Mouse (Mus musculus) CH12F3 (cell line): ENCODE measurements around the gene Slc4a3.

ENCODE experiments used
- in situ Hi-C: fragments of 300-500 bp; cut with MboI; formaldehyde crosslinking; loops from 2 replicates; pipeline ENCODE4 v1.14.3; 2020; ENCODE audit warnings: low sequenced_read_pairs

Gene Slc4a3

DNA sequence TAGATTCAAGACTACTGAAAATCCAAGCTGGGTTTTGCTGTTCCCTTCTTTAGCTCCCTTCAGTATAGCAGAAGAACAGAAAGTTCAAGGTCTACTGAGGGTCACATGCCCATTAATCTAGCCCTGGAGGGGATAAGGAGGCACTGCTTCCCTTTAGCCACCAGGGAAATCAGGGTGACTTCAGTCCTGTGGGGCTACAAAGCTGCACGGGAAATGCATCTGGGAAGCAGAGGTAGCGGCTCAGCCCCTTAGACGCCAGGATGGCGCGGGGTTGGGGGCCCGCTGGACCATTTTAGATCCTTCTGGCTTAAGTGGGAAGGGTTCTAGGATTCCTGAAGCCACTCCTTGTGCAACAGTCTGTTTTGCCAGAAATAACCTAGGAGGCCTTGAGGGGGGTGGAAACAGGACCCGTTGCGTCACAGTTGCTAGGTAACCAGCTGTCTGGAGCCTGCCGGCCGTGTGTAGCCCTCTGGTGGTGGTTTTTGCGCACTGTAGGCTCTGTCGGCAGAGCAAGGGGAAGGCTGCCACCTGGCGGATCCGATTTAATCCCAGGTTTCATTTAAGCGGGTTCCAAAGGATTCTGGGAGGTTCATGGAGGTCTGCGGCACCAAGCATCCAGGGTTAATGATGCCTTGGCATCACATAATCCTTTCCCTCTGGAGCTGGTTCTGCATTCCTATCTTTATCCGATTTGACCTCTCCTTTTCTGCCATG is 13.3 kb downstream of the Slc4a3 start:
- in situ Hi-C loops: no loop called here

DNA sequence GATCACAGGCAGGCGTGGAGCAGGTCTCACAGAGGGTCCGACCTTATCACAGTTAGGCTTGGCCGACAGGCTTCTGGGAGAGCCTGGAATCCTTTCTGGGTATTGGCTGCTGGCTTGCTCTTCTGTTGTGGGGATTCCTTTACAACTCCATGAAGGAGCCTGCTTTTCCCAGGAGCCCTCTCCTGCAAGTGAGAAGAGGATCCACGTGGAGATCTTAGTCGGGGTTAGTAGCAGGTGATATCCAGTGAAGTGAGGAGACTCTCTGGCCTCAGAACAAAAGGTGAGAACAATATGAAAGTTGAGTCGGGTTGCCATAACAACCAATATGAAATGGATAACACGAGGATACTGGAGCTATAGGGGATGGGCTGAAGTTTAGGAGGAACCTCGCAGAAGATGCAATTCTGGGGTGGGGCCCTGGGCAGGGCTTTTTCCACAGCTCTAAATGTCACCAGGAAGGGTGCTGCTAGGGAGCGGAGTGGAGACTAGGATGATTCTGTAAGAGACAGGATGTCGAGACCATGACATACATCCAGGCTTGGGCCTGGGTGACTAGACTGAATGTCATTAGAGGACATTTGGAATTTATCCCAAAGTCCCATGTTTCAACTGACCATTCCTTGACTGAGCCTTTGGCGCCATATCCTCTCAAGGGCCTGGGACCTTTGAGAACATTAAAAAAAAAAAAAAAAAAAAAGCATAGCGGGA is 14.3 kb downstream of the Slc4a3 start:
- in situ Hi-C loops: loop anchor here (5.0 kb wide), 1 partner anchor 83 kb away; the partner anchor contains the start of genes Chpf and Tmem198

GRCm38 (mm10) chr1:75561221-75561897 is 15.3 kb downstream of the Slc4a3 start:
- in situ Hi-C loops: loop anchor here (5.0 kb wide), 1 partner anchor 84 kb away; the partner anchor contains the start of genes Chpf and Tmem198

- in situ Hi-C loops: loop anchor here (5.0 kb wide), 1 partner anchor 85 kb away; the partner anchor contains the start of genes Chpf and Tmem198
Observed at GRCm38 (mm10) chr1:75561898-75562238, 15.8 kb downstream of the Slc4a3 start.

DNA sequence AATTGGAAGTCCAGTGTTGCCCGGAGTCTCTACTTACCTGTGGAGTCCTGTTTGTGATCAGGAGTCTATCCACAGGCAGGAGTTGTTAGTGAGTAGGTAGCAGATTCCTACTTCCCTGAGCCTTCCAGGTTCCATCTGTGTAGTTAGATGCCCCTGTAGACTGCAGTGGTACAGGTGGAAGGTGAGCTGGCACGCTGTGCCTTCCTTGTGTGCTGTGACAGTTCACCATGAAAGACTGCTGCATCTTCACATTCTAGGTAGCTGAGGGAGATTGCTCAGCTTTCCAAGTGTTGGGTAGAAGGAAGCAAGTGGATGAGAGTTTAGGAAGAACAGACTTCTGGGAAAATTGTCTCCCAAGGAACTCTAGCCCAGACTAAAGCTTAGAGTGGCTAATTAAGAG is 18.0 kb downstream of the Slc4a3 start:
- in situ Hi-C loops: loop anchor here (5.0 kb wide), 1 partner anchor 87 kb away; the partner anchor contains the start of genes Chpf and Tmem198

- in situ Hi-C loops: loop anchor here (5.0 kb wide), 1 partner anchor 88 kb away; the partner anchor contains the start of genes Chpf and Tmem198
Observed at GRCm38 (mm10) chr1:75564916-75565315, 18.9 kb downstream of the Slc4a3 start.

DNA sequence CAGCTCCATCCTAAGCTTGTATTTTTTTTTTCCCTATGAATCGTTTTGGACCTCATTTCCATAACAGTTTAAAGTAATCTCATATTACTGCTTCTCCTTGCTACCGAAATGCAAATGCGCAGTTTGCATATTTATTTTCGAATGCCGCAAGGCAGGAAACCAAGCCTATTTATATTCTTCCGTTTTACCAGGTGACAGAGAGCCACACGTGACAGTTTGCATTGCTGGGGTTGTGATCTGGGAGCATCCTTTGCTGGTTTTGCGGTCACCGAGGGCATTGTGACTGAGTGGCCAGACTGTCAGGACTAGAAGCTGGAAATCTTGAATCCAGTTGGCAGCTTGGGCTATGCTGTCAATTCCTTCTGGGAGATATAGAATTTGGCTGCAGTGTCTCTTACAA is 19.6 kb downstream of the Slc4a3 start:
- in situ Hi-C loops: no loop called here

- in situ Hi-C loops: no loop called here
Observed at GRCm38 (mm10) chr1:75570403-75570802, 24.3 kb downstream of the Slc4a3 start.

DNA sequence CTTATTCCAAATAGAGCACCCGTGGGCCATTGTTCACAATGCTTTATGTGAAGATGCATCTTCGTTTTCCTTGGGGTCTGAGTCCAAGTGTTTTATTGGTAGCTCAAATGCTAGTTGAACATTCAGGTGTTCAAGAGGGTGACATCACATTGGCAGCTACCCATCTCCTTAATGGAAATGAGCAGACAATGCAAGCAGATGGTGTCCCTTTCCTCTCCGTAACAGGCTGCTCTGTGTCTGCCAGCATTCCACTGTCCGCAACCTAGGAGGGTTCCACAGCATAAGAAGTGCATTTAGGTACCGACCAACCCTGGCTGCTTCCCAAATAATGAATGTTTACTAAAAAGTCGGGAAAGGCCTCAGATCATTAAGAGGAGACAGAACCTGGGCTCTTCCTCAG is 26.7 kb downstream of the Slc4a3 start:
- in situ Hi-C loops: no loop called here

- in situ Hi-C loops: no loop called here
Observed at GRCm38 (mm10) chr1:75573715-75574114, 27.6 kb downstream of the Slc4a3 start.

- in situ Hi-C loops: no loop called here
Observed at GRCm38 (mm10) chr1:75574476-75575310, 28.6 kb downstream of the Slc4a3 start.

DNA sequence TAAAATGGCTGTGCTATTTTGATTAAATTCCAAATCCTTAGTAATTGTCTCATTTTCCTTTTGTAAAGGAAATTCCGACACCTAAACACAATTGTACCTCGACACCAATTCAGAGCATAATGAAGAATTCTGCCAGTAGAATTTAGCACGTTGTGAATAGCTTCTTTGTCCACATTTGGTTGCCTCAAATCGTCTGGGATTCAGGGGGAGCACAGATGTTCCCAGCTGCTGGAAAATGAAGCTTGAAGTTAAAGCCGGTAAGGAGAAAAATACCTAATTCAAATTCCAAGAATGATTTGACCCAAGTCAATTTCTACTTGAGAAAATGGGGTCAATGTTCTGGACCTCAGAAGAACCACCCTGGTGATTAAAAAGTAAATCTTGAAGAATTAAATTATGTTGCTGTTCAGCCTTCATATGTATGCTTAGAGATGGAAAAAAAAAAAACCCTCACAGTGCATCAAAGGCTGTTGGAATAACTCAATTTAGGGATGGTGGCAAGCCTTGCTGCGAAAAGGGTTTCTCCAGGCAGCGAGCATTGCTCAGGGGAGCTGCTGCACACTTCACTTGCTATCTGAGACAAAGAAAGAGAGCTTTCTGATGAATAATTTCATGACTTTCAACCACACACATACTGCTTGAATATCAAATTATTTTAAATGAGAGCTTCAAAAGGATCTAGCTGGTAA is 36.0 kb downstream of the Slc4a3 start:
- in situ Hi-C loops: no loop called here

DNA sequence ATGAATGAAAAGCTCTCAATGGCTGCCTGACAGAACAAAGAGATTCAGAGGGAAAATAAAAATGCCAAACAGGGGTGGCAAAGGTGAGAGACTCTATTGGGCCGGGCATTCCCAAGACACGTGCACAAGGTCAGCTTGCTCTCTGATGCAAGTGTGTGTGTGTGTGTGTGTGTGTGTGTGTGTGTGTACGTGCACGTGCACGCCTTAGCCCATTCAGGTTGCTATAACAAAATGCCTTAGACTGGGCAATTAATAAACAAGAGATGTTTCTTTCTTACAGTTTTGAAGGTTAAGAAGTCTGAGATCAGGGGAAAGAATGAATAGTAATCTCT is 36.5 kb downstream of the Slc4a3 start:
- in situ Hi-C loops: no loop called here

DNA sequence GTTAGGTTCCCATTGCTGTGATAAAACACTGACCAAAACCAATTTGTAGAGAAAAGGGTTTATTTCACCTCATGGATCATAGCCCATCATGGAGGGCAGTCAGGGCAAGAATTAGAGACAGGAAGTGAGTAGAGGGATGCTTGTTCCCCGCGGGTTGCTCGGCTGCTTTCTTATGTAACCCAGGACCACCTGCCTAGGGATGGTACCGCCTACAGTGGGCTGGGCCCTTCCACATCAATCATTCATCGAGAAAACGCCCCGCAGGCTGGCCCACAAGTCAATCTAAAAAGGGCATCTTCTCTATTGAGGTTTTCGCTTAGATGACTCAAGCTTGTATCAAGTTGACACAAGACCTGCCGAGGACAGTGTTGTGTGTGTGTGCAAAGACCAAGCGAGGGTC is 37.0 kb downstream of the Slc4a3 start:
- in situ Hi-C loops: no loop called here

GRCm38 (mm10) chr1:75586791-75587190 is 40.7 kb downstream of the Slc4a3 start:
- in situ Hi-C loops: no loop called here

- in situ Hi-C loops: no loop called here
Observed at GRCm38 (mm10) chr1:75587738-75588719, 42.0 kb downstream of the Slc4a3 start.

DNA sequence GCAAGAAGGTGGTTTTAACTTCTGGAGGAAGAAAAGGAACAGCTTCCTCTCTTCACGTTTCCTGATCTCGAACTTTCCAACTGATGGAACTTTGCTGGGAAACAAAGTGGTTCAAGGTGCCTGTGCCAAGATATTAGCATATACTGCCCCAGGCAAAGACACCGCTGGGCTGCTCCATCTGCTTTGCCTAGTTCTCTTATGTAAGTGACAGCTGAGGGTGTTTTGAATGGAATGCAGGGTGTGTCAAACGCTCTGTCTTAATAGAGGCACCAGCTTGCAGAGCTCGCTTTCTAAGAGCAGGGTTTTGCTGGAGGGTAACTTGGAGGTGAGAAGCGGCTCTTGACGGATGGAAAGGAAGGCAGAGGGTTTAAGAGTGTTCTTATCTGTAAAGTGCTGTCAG is 42.8 kb downstream of the Slc4a3 start:
- in situ Hi-C loops: no loop called here

DNA sequence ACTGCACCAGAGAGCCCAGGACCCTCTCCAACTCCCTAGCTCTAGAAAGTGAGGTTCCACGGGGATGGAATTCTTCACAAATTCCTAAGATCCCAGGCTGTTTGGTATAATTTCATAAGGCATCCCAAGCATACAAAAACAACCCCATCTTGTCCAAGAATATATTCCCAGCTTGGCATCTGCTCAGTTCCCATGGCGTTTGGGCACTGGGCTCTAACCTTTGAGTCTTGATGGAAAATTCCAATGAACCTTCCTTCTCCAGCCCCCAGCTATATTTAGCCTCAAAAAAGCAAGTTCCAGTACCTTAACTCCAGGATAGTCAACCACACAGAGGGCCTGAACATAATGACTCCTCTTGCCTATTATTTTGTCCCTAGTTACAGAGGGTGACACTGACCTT is 43.9 kb downstream of the Slc4a3 start:
- in situ Hi-C loops: no loop called here

- in situ Hi-C loops: no loop called here
Observed at GRCm38 (mm10) chr1:75593956-75594355, 47.9 kb downstream of the Slc4a3 start.
